Mouse (Mus musculus) layer of hippocampus, adult 9-10 months (tissue): ENCODE measurements around the gene Slc5a5.
A peak's percentile ranks its signal among the peaks of the same experiment; 100 is the strongest.
"Not testable (repeated sequence)": the region's sequence is repeated elsewhere in the genome, so short reads cannot be mapped to it uniquely, and the experiment has no call there.

ENCODE experiments used
- DNase-seq: peaks from one replicate; pipeline ENCODE4 v3.0.0; 2022; ENCODE audit warnings: low spot score

The Slc5a5 gene

DNA sequence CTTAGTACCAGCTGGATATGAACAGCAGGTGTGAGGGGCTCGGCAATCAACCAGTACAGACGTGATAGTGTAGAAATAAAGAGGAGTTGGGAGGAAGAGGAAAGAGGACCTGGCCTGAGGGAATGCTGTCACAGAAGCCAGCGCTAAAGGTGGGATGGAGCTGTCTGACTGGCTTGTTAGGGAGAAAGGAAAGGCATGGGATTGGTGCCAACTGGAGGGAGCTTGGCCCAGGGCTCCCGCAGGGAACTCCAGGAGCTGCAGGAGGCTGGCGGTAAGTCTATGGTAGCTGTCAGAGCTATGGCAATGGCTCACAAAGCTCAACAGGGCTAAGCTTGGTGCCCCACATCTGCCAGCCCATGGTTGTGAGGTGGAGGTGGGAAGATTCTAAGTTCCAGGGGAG, 9.7 kb upstream of the Slc5a5 start:
- no peak for DNase-seq

DNA sequence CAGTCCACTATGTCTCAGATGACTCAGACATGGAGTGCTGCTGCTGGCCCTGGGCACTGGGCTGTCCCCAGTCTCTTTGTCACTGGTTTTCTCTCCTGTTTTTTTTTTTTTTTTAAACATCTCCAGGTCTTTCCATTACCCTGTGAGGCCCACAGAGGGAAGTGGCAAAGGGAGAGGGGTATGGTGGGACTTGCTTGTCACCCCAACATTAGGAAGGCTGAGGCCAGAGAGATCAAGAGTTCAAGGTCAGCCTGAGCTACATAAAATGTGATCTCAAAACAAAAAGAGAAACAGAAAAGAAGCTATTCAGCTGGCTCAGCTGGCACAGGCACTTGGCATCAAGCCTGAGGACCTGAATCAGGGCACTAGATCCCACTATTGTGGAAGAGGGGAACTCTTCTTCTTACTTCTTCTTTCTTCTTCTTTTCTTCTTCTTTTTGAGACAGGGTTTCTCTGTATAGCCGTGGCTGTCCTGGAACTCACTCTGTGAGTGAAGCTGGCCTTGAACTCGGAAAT, 8.4 kb upstream of the Slc5a5 start:
- DNase-seq, result no peak

DNA sequence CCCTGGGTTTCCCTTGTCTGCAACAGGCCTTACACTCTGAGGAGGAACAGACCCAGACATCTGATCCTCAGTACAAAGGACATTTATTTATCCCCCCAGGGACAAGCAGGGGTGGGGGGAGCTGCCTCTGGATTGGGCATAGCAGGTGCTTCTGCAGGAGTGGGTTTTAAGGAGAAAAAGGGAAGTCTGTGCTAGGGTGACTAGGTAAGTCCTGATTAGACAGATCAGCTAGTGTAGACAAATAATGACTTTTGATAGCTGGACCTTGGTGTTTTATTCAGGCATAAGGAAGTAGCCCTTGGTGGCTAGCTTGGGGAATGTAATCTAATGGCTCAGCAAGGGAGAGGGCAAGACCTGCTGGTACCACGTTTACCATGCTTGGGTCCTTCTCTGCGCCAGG, 6.7 kb upstream of the Slc5a5 start:
- no peak for DNase-seq

DNA sequence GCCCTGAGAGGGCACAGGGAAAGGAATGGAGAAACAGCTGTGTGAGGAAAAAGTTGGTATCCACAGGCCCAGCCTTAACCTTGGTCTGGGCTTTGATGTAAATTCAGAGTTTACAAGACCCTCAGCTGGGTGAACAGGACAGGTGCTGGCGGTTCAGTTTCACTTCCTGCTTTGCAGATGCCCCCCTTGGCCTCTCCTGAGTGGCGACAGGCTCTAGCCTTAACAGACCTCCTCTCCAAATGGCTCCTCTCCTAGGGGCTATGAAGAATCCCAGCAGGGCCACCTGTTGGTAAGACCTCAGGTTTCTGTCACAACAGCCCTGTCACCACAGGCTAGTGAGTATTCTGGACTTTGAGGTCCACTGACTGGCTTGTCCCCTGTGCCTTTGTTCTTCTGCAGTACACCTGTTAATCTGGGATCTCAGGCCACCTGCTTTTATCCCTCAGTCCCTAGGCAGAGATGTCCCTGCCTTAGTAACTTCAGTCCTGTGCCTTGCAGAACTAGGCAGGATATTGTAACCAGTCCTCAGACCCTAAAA, 6.2 kb upstream of the Slc5a5 start:
- no peak for DNase-seq

DNA sequence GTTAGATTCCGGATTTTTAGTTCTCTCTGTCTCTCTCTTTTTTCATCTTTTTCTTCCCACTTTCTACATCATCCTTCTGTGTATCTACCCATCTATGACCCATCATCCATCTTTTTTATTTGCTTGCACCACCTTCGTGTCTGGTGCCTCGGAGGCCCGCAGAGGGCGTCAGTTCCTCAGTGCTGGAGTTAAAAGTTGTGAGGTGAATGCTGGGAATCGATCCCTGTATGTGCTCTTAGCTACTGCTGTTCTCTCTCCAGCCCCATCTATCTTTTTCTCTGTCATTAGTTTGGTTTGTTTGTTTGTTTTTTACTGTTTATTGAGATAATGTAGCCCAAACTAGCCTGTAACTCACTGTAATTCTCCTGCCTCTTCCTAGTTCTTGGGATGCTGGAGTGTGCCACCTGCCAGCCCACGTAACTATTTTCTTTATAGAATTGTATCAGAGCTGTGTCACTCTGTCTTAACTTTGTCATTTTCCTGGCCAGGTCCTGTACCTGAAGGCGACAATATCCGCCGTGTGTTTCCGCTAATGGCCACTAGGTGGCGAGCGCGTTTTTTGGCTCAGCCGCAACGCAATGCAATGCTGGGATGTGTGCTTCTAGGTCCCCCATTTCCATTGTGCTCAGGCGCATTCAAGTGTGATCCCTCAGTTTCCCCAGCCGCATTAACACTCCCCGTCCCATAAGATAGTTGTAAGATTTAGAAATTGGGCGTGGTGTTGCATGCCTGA, 5.3 kb upstream of the Slc5a5 start:
- DNase-seq, result peak; percentile 79

DNA sequence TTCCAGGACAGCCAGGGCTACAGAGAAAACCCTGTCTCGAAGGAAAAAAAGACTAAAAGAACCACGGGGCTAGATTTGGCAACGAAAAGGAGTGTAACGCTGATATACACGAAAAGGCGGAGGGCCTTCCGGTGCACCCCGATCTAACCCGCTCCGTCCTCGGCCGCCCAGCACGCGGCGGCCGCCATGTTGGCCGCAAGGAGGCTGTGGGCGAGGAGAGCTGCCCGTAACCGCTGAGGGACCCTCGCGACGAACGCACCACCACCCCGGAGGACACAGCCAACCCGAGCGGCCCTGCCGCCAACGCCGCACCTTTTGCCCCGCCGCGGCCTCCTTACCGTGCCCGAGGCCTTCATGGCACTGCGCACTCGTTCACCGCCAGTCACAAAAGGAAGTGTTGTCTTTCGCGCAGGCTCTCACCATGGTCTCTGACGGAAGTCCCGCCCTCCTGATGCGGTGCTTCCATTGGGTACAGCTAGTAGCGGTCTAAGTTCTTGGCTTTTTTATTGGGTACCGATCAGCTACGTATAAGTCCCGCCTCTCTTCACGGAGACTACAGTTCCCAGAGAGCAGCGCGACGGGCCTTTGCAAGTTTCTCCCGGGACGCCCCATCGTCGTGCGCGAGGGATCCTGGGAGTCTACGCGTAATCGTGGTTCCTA, 4.6 kb upstream of the Slc5a5 start, which contains the start of gene Rpl18a:
Rpl18a (minus strand) TSS at position 392 of the 660 bp plus-strand sequence.
- DNase-seq, result peak; percentile 96

DNA sequence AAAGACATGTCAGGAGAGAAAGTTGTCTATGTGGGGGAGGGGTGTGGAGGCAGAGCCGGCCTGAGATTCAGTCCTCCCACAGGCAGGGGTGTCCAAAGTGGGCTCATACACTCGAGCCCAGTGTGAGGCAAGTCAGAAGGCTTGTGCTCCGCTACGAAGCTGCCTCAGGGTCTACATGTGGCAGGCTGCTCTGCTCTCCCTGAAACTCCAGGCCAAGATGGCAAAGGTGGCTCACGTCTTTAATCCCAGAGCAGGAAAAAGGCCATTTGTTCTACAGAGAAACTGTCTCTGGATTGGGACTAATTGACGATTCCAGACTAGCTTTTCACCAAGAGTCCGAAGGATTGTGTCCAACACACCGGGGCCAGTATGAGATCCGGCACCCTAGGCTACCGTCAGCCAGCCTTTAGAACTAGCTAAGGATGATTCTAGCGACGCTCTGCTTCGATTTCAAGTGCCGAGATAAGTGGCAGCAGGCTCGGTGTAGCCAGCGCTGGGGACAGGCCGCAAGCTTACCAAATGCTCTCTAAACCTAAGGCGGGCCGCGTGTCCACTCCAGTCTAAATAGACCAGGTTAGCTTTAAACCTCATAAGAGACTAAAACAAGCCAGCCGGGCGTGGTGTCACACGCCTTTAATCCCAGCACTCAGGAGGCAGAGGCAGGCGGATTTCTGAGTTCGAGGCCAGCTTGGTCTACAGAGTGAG, 3.9 kb upstream of the Slc5a5 start:
- DNase-seq, result no peak

DNA sequence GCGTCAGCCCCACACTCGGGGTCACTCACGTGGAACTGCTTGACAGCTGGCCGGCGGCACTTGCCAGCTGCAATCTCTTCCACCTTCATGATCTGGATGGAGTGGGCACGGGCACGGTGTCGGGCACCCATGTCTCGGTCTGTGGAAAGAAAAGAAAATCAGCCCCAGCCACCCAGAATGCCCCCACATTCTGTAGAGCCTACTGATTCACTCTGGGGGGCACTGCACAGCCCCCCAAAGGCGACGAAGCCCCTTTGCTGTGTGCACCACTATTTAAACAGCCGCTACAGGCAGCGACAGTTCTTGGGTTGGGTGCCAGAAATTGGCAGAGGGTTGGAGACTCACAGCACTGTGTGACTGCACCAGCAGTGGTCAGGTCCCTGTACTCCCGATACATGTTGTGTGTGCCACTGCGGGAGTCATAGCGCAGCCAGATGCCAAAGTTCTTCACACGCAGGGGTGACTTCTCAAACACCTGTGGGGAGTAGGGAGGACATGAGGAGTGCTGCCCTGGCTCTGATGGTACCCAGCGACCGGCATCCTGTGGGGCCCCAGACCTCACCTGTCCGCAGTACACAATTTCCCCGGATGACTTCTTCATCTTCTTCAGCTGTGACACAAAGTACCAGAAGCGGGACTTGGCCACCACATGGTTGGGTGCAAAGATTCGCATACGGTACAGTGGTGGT, 3.2 kb upstream of the Slc5a5 start:
- not testable (repeated sequence) for DNase-seq

DNA sequence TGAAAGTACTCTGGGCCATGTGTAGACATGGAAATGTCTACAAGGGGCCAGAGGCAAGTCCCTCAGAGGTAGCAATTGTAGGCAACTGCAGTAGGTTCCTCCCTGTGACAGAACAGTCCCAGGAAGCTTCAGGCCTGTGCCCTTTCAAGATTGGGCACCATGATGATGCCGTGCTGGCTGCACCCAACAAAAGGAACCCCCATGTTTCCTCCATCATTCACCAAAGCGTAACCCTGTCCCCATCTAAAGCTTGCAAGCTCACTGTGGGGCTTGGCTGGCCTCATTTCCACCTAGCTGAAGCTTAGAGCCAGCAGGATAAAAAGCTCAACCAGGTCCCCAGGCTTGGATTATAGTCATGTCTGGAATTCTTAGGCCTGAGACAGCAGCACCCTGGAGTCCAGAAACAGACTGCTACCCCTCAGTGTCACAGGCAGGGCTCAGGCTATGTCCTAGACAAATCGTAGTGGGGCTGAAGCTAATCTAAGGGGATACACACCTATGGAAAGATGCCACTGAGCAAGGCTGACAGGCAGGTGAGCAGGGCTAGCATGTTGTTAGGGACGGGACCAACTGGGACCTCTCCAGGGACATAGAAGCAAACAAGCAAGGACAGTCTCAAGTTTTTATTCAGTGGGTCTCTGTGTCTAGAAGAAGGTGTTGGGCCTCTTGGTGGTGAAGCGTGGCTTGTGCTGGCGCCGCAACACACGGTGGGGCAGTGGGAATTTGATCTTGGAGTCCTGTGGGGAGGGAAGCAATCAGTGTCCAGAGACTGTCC, 2.4 kb upstream of the Slc5a5 start:
- DNase-seq, result no peak

DNA sequence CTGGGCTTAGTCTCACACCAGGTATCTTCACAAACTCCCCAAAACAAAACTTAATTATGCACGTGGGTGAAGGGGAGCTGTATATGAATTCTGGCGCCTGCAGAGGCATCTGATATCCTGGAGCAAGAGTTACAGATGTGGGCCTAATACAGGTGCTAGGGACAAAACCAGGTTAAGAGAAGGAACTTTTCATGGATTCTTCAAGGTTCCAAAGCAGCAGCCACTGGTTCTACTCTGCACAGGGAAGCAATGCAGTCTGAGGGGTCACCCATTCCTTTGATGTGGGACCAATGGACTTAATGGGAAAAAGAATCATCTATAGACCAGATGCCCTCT, 1.8 kb upstream of the Slc5a5 start:
- no peak for DNase-seq

DNA sequence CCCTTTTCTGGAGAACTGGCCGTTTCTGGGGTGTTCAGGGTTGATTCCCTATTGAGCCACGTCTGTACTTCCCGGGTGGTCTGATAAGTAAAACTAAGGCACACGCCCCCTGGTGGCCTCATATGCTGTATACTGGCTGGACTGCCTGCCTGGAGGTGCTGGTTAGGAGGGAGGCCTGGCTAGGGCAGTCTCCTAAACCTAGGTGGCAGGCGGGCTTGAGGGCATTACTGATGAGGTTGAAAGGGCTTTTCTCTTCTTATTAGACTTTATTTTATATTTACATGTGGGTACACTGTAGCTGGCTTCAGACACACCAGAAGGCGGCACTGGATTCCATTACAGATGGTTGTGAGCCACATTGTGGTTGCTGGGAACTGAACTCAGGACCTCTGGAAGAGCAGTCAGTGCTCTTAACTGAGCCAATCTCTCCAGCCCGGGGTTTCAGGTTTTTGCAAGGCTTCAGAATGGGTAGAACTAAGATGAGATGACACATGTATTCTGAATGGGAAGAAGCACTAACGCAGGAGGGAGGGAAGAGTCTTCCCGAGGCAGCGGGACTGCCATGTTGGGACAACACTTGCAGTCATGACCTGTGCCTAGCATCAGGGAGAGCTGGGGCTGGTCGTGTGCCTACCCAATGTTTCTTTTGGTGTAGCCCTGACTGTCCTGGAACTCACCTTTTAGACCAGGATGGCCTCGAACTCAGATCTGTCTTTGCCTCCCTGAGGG, 1.3 kb upstream of the Slc5a5 start:
- DNase-seq, result no peak

DNA sequence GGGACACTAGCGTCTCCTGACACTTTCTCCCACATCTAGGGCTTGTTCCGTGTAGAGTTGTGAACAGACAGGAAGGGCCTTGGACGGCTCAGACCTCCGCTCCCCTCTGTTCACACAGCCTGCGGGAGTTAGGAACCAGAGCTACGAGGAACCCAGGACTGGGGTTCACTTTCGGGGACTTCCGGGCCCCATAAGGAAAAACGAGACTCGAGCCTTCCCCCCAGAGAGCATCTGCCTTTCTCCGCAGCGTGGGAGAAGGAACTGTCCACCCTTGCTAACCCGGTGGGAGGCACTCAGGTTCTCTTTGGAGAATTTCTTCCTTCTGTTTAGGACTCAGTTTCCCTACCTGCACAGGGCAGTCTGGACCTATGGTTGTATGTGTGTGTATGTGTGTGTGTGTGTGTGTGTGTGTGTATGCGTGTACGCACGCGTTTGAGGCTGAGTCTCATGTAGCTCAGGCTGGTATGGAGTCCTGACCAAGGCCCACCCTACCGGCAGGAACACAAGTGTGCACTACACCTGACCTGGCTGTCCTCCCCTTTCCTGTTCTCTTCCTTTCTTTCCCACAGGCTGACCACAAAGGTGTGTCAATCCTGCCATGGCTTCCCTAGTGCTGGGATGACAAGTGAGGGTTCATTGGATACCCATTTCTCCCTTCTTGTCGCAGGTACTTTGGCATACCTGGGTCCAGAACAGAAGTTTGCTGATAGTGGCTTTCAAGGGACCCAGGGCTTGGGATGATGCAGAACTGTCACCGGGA, 519 bp upstream of the Slc5a5 start:
- no peak for DNase-seq

DNA sequence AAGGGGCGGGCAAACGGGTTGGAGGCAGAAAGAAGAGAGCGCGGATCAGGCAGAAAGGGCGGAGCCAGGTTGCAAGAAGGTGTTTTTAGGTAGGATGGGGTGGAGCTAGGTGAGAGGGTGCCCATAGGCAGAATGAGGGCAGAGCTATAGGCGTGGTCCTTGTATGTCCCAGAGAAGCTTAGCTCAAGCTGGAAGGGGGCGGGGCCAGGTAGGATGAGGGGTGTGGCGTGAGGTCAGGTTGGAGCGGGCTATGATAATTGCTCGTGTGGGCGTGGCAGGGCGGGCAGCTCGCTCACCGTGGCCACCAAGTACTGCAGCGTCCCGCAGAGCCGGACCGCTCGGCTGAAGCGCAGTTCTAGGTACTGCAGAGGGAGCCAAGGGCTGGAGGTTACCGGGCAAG, 1.2 kb downstream of the Slc5a5 start:
- DNase-seq, result no peak

DNA sequence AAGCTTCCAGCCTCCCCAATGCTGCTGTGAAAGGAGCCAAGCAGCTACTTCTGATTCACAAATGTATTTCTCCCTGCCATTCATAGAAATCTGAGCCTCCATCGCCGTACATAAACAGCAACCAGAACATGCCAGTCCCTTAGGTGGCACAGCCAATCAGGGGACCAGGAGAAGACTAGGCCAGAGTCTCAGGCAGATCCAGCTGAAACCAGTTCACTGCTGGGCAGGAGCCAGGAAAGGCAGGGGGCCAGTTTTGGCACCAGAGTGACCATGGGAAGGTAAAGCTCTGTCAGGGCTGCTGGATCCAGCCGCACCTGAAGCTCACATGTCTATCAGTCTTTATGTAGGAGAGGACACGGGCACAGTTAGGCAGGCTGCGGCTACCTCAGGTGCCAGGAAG, 1.9 kb downstream of the Slc5a5 start:
- DNase-seq, result no peak

DNA sequence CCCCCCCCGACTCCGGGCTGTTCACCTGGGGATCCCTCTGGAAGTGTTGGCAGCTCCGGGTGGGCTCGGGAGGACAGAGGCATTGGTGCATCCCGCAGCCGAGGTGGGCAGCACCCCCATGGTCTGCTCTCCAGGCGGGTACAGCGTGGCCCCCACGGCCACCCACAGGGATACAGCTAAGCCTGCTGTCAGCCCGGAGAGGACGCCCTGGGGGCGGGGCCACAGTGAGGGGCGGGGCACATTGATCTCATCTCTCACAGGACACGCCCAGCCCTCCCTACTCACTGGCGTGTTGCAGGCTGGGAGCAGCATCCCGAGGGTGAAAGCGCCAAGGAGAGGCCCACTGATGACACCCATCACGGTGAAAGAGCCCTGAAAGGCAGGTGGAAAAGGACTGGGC, 4.9 kb downstream of the Slc5a5 start:
- DNase-seq, result no peak

DNA sequence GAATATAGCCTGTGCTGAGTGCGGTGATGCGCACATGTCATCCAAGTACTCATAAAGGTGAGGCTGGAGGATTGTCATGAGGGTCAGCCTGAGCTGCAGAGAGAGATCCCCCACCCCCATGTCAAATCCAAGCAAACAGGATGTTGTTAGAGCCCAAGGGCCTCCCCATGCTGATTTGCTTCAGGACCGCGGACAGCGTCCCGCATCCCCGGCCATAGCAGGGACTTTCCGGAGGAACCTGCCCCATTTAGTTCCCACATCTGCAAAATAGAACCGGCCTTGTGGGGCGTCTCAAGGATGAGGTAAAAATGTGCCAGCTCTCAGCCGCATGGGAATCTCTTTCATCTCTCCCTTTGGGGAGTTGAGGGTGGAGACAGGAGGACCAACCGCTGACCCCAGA, 6.9 kb downstream of the Slc5a5 start:
- no peak for DNase-seq

DNA sequence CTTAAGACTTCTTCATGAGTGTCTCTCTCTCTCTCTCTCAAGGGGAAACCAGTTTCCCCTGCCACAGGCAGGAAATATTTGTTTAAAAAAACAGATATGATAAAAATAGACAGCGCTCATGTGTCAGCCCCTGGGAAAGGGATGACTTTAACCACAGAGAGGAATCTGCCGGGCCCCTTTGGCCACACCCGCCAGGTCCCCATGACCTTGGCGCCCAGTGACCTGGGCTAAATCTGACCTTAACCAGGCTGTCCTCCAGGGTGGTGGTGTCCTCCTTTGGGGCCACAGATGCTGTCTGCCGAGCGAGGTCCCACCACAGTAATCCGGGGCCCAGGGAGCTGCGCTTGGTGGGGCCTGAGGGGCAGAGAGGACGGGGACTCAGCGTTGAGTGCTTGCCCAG, 7.9 kb downstream of the Slc5a5 start:
- no peak for DNase-seq

DNA sequence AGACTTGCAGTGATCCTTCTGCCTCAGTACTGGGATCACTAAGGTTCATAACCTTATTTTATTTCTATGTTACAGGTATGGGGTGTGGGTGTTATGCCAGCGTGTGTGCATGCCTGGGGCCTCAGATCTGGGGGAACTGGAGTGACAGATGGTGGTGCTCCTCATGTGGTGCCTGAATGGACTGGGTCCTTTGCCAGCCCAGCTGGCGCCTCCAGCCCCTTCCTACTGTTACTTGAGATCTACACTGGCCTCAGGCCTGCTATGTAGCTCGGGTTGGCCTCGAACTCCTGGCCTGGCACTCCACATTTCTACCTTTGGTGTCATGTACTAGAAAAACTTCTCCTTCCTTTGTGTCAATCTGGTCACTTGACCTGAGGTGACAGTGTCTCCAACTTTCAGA, 8.4 kb downstream of the Slc5a5 start:
- DNase-seq, result no peak

DNA sequence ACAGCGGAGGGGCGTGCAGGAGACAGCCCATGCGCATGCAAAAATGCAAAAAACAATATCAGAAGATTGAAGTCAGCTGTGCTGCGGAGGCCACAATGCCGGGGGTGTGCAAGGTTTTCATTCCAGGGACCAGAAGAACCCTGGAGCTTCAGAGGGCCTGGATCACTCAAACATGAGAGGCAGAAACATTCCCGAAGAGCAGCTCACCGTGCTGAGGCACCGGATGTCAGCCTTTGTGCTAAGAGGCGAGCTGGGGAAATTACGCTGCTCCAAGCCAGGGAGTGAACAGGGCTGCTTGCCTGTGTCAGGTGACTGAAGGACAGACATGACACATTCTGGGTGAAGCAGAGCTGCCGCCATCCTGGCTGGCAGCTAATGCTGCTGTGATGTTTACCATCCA, 12.0 kb downstream of the Slc5a5 start:
- DNase-seq, result no peak

DNA sequence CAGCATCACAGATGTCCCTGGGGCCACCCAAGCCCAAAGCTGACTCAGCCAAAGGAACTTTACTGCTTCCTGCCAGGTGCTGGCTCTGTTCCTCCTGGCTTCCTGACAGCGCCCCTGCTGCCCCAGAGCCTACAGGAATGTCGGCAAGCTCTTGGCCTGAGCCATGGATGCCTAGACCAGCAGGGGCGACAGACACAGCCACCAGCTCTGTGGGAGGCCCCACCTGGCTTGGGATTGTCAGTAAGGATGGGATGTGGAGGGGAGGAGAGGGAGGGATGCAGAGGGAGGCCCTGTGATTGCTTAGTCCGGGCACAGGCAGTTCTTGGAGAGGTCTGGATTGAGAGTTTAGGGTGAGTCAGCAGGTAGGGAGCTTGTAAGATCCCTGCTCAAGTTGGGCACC, 12.4 kb downstream of the Slc5a5 start:
- no peak for DNase-seq
